Mouse (Mus musculus) T-helper 1 cell (primary cell): ENCODE data around the gene Sfn.

Experiments
- in situ Hi-C: fragments of 300-600 bp; cut with MboI, MseI; formaldehyde crosslinking; loops from one replicate; pipeline ENCODE4 v1.15.1; 2025; ENCODE audit warnings: high pct_unique_total_duplicates

The Sfn gene

DNA sequence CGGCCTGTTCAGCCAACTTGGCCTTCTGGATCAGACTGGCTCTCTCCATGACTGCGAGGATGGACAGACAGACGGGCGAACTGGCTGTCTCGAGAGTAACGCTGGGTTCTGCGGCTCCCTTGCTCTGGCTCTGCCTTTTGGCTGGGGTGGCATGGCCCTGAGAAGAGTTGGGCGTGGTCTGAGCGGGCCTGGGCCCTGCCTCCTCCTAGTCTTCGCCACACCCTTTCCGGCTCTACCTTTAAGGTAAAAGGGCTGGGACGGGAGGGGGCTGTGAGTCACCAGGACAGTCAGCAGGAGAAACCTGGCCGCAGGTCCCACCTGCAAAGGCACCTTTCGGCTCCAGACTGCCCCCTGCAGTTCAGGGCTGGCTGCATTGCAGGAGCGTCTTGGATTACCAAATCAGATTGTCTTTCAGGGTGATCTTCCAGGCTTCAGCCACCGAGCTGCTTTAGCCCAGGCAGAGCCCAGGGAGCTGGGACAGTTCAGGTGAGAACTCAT, at the start of gene Sfn:
Gene Sfn (minus strand): TSS at position 448 of the 498 bp plus-strand sequence.
- in situ Hi-C loops, result no loop called here

DNA sequence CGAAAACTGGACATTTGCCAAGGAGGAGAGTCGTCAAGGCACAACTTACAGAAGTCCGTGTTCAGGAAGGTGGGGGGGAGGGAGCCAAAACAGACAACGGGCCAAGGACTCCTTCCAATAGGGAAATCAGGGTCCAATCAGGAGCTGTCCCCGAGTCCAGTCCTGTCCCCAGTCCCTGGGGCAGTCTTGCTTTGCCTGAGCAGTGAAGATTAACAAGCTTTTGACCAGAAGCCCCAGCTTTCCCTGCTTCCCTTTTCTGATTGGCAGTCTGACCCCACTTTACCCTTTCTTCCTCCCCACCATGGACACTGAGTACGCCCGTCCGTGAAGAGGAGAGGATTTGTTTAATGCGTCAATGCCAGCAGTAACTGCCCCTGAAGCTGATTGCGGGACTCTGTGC, 49.5 kb upstream of the Sfn start:
- in situ Hi-C loops, result no loop called here

DNA sequence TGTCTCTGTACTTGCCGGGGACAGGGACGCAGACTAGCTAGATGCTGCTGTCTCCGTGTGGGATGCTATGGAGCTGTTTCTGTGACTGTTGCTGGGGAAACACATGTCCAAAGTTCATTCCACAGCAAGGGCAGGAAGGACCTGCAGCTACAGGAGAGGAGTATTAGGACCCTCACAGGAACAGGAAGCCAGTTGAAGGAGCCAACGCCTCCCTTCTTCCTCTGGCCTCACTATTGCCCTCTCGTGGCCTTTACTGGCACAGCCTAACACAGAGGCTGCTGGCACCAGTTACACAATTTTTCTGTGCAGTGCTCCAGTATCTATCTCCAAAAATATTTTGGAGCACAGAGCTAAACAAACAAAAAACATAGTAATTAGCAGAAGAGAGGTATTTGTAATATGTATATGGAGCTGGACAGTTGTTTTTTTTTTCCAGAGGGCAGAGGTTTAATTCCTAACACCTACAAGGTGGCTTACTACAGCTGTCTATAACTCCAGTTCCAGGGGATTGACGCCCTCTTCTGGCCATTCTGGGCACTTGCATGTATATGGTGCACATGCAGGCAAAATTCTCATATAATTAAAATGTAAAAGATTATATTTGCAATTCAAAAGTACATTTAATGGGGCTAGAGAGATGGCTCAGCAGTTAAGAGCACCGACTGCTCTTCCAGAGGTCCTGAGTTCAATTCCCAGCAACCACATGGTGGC, 48.2 kb upstream of the Sfn start, which contains the start of gene Zdhhc18:
Gene Zdhhc18 (minus strand): TSS at position 166 of the 711 bp plus-strand sequence.
- in situ Hi-C loops, result loop anchor here (10.0 kb wide), 1 partner anchor 55 kb away; no protein-coding TSS in a partner anchor

DNA sequence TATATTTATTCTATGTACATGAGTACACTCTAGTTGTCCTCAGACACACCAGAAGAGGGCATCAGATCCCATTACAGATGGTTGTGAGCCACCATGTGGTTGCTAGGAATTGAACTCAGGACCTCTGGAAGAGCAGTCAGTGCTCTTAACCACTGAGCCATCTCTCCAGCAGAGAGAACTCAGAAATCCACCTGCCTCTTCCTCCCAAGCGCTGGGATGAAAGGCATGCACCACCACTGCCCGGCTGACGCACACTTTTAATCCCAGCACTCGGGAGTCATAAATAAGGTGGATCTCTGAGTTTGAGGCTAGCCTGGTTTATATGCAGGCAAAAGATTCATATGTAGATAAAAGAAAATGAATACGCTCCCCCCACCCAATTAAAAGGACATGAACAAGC, 47.5 kb upstream of the Sfn start:
- in situ Hi-C loops, result loop anchor here (10.0 kb wide), 1 partner anchor 55 kb away; no protein-coding TSS in a partner anchor

DNA sequence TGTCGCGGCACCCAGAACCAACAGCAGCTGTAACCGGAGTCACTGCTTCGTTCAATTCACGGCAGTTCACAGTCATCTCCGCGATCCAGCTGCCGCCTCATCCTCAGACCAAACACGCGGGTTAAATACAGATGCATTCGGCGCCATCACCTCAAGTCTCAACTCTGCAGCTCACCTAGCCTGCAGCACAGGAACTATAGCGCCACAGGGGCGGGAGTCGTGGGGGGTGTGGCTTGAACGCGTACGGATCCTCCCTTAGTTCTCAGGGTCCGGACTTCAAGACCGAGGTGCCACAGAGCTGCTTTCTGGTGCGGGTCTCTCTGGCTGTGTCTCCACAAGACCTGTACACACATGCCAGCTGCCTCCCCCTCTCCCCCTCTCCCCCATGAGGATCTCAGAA, 43.7 kb upstream of the Sfn start:
- in situ Hi-C loops, result loop anchor here (10.0 kb wide), 1 partner anchor 51 kb away; no protein-coding TSS in a partner anchor

DNA sequence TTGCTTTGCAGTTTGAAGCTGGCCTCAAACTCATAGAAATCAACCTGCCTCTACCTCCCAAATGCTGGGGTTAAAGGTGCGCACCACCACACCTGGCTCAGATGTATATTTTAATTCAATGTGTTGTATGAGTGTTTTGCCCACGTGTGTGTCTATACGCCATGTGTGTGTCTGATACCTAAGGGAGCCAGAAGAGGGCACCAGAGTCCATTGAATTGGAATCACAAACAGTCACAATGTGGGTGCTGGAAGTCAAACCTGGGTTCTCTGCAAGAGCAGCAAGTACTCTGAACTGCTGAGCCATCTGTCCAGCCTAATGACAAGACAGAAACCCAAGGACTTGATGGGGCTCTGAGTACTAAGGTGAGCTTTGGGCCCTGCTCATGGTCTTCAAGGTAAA, 43.2 kb upstream of the Sfn start:
- in situ Hi-C loops, result loop anchor here (10.0 kb wide), 1 partner anchor 50 kb away; no protein-coding TSS in a partner anchor

DNA sequence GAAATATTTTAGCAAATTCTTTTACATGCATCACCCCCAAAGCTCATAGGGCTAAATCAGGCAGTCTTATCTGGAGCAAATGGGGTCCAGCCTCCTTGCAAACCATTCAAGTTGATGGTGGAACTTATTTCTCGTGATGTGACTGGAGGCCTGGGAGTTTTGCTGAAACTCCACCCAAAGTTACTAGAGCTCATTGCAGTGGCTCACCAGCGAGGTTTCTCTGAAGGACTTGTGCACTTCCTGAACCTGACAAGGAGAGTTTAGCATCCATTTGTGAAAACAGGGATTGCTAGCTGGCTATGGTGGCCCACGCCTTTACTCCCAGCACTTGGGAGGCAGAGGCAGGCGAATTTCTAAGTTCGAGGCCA, 32.1 kb upstream of the Sfn start:
- in situ Hi-C loops, result no loop called here

DNA sequence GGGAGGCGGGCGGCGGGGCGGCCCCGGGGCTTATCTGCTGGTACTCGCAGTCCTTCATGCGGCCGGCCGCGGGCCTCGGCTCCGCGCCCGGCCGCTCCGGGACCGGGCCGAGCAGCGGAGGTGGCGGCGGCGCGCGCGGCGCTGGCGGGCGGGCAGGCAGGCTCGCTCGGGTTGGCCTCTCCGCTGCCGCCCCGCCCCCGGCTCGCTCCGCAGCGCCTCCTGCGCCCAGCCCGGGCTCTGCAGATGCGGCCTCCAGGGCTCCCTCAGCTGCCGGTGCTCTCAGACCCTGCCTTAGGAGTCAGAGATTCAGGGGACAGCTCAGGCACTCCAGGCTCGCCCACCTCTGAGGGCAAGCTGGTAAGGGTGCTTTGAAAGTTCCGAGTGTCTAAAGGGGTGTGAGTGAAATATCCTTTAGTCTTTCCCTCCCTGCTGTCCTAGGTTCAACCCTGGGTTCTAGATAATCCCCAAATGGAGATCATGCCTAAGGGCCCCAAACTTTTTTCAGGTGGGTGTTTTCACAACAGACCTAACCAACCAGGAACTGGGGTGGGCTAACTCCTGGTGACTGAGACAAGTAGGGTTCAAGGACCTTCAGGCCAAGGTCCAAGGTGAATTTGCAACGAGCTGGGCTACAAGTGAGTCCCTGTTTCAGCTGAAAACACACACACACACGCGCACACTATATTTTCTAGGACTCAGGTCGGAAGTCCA, 31.5 kb upstream of the Sfn start:
- in situ Hi-C loops, result no loop called here

DNA sequence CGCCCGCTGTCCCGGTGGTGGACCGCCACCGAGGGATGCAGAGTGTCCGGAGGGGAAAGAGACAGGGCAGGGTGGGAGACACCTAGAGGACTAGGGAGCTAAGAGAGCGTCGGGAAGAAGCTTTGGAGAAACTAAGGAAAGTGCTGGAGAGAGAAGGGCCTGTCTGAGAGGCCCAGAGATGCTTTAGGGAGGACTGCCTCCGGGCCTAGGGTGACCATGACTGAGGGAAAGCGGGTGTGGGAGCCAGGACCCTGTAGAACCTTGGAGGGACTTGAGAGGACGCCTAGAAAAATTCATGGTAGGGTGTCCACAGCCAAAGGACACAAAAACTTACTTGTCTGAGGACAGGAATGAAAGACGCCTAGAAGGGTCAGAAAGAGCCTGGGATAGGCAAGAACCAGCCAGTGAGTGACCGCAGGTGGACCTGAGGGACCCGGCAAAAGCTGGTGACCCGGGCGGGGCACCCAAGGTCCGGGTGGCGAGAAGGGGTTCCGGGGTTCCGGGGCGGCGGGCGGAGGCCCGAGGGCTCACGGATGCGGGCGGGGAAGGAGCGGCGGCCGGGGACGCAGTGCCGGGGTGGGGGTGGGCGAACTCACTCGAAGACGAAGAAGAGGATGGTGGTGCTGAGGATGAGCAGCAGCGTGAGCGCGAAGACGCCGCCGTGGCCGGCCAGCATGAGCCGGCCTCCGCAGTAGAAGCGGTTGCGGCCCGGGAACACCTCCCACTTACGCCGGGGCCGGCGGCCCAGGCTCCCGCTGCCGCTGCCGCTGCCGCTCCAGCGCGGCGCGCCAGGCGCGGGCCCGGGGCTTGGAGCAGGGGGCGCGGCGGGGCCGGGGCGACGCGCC, 30.7 kb upstream of the Sfn start:
- in situ Hi-C loops, result no loop called here

DNA sequence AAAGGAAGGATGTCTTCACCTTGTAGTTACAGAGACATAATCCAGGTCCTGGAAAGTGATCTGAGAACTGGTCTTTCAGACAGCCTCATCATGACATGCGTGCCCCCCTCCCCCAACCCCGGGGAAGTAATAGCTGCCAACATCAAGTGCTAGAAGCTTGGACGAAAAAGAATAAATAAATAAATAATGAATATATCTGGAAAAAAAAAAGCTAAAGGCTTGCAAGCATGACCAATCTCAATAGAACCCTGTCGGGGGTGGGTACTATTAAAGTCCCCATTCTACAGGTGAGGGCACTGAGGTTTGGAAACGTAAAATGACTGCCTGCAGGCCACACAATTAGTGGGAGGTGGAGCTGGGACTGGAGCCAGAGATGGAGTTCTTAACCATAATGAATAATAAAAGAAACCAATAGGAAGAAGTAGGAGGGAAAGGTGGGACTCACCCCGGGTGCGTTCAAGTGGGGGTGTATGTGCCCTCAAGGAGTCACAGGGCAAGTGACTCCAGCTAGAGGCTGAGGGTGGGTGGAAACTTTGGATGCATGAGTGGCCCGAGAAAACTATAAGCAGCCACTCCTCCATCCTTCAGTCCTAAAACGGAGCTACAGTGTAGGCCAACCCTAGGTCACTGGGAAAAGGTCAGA, 29.9 kb upstream of the Sfn start:
- in situ Hi-C loops, result no loop called here

DNA sequence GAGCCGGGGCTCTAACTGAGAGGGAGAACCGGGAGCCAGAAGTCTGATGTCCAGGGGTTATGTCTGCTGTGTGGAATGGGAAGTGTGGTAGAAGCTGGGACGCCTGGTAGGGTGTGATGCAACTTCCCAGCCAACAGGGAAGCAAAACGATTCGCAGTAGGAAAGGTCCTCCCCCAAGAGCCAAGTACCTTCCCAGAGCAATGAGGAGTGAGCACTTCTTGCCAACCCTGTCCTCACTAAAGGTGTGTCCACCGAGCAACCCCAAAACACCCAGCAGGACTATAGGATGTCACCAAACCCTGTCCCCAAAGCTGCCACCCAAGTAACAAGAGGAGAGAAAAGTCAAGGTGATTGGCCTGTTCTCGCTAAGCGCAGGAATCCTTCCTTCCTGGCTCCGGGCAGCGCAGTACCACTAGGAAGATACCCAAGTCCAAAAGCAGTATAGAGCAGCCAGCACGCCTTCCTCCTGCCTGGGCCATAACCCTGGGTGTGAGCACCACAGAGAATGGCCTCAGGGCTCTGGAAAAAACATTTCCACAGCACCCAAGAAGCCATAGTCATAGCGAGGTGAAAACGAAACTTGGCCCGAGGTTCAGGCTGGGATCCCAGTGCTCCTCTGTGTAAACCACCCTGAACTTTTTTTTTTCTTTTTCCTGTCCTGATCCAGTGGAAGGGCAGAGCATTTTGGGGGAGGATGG, 29.3 kb upstream of the Sfn start:
- in situ Hi-C loops, result no loop called here

DNA sequence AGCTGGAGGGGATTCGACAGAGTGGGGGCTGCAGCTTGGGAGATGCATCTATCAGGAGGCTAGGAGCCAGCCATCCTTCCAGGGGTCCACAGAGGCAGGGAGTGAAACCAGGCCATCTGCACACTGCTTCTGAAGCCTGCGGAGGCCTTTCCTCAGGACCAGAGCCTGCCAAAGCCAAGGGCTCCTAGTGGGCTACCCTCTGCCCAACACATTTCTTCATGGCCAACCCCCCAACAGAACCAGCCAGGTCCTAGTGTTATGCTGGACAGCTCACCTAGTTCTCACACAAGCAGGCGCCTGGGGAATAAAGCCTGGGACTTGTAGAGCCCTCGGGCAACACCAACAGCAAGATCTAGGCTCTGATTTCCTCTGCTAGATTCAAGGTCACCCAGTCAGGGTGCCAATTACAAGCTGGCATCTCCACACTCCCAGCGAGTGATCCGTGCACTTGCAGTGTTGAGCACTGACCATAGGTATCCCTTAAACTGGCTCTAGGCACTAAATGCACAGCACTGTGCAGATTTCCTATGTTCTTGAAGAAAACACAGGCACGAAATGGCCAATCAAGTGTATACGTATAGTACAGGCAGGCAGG, 28.5 kb upstream of the Sfn start:
- in situ Hi-C loops, result no loop called here

DNA sequence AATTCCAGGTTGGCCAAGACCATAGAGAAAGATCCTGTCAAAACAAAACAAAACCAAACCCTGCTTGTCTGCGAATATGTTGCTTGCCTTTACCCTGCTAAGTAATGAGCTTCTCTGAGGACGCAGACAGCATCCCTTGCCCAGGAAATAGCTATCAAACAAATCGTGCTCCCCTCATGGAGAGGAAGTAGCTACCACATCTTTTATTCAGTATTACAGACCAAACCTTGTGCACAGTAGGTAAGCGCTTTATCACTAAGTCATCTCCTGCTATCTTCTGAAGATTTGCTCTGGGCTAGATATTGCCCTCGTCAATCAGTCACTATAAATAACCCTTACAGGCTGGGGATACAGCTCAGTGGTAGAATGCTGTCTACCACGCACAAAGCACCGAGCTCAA, 27.2 kb upstream of the Sfn start:
- in situ Hi-C loops, result no loop called here

DNA sequence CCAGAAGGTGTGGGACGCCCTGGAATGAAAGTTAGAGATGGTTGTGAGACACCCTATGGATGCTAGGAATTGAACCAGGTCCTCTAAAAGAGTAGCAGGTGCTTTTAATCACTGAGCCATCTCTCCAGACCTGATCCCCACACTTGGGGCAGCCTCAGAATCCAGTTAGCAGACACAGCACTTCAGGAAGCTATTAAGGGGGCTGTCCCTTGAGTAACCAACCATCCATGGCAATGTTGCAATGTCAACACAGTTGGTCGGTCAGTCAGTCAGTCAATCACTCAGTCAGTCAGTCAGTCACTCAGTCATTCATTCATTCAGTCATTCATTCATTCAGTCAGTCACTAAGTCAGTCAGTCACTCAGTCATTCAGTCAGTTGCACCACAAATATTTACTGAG, 26.5 kb upstream of the Sfn start:
- in situ Hi-C loops, result no loop called here

DNA sequence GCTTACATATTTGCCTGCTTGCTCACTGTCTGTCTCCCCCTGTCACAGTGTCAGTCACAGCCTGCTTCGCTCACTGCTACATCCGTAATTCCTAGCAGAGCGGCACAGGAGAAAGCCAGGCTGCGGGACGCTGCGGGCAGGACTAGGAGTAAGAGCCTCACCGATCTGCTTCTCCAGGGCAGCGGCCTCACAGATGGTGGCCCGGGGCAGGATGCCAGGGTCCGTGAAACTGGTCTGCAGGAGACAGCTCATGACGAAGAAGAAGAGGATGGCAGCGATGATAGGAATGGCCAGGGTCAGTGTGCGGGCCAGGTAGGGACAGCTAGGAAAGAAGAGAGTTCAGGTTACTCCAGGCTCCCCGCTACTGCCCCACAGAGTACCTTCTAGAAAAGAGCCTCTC, 25.1 kb upstream of the Sfn start:
- in situ Hi-C loops, result no loop called here

DNA sequence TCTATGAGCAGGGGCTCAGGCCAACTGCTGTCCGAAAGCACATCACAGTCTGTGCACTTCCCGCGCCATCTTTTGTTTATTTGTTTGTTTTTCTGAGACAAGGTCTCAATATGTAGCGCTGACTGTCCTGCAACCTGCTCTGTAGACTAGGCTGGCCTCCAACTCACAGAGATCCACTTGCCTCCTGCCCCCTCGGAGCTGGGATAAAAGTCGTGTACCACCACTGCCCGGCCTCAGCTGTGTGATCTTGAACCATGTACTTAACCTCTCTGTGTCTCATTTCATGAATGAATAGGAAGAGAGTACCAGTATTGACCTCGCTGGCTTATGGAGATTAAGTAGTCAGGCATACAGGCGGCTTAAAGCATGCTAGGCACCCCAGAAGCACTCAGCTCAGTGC, 24.7 kb upstream of the Sfn start:
- in situ Hi-C loops, result no loop called here

DNA sequence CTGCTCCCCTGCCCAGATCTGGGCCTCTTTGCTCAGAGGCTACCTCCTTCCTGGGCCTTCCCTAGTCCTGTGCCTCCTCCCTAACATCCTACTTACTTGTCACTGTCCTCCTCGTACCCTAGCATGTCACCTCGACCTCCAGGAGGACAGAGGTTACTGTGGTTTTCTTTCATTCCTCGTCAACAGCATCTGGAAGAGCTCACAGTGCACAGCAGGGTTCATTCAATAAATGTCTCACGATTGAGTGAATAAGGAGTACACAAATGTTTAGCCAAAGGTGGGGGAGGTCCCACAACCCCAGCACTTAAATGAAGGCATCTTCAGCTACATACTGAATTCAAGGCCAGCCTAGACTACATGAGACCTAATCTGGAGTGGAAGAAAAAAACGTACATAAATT, 24.3 kb upstream of the Sfn start:
- in situ Hi-C loops, result no loop called here

DNA sequence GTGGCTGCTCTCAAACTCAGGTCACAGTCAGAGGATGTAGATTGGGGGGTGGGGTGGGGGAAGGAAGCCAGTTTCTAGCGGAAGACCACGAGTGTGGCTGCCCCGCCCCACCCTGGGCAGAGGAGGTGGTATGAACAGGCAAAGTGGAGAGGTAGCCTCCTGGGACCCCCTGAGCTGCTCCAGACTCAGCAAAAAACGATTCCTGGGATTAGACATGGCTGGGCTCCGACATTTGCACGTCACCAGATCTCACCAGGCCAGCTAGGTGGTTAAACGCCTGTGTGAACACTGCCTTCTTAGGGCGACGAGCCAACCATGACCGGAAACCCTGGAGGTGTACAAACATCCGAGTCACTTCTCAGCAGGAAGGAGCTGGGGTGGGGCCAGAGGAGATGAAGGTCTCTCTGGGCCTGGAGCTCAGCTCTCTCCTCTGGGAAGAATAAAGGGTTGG, 23.7 kb upstream of the Sfn start:
- in situ Hi-C loops, result no loop called here

DNA sequence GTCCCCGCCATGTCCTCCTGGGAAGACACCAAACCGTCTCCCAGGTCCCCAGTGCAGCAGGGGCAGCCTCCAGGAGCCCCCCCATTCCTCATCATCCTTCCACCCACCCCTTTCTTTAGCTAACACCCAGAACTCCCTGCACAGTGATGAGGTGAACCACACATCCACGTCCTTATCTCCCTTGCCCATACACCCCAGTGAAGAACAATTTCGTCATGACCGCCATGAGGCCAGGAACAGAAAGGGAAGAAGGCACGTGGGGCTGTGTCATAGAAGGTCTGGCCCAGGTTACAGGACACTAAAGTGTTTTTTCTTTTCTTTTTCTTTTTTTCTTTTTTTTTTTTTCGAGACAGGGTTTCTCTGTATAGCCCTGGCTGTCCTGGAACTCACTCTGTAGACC, 22.9 kb upstream of the Sfn start:
- in situ Hi-C loops, result no loop called here

DNA sequence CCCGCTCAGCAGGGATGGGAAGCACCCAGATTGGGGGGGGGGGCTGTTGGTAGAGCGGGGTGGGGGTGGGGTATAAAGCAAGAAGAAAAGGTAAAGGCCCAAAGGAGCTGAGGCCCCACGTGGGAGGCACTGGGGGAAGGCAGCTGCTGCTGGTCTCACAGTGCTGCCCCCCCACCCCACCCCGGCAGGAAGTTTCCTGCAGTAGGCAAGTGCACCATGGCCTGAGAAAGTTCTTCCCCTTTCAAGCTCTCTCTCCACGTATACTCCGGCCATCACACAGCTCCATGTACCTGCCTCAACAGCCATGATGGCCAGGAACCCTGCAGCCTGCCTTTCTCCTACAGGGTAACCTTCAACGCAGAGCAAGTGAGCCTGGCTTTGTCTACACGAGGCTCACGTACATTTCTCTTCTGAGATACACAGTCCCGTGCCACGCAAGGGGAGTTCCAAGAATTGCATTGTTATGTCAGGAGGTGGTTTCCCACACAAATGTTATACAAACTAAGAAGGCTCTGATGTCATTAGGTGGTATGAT, 20.3 kb upstream of the Sfn start:
- in situ Hi-C loops, result no loop called here
